Mouse (Mus musculus) limb, embryonic 14.5 days (tissue): ENCODE measurements around the gene 2310030G06Rik. TPM values are rescaled to one million over a fixed set of nuclear protein-coding genes. Genes with fewer than 3 reads are reported as not detected.

Experiments used
- ATAC-seq: fragments of 200-750 bp; cut with Nextera tagmentation; 2 replicates; pipeline ENCODE4 v1.8.0; 2017; ENCODE audit warnings: low read depth, moderate number of reproducible peaks, moderate TSS enrichment; ENCODE audit not compliant: low FRiP score
- DNase-seq: peaks from one replicate; pipeline ENCODE4 v3.0.0-alpha.2; 2015; ENCODE audit warnings: low spot score
- H3K27ac ChIP-seq: fragments of 300-500 bp; sonication (generic); replicated peaks from 2 replicates; pipeline ENCODE4 v1.5.1; 2014; ENCODE audit warnings: low read depth, mild to moderate bottlenecking, low read length, moderate library complexity, mixed read lengths
- H3K27me3 ChIP-seq: fragments of 300-500 bp; sonication (generic); 2 replicates; pipeline ENCODE4 v1.6.1; 2014; ENCODE audit warnings: low read length, mixed read lengths; ENCODE audit not compliant: control insufficient read depth, insufficient read depth
- H3K36me3 ChIP-seq: fragments of 300-500 bp; sonication (generic); 2 replicates; pipeline ENCODE4 v1.6.1; 2014; ENCODE audit warnings: mild to moderate bottlenecking, low read length, moderate library complexity, mixed read lengths; ENCODE audit not compliant: control insufficient read depth, insufficient read depth
- H3K4me1 ChIP-seq: fragments of 300-500 bp; sonication (generic); 2 replicates; pipeline ENCODE4 v1.6.1; 2014; ENCODE audit warnings: antibody characterized with exemption, low read length, mixed read lengths; ENCODE audit not compliant: control insufficient read depth, insufficient read depth
- H3K4me2 ChIP-seq: fragments of 300-500 bp; sonication (generic); replicated peaks from 2 replicates; pipeline ENCODE4 v1.6.1; 2014; ENCODE audit warnings: low read depth, mild to moderate bottlenecking, low read length, moderate library complexity; ENCODE audit not compliant: severe bottlenecking
- H3K4me3 ChIP-seq: fragments of 300-500 bp; sonication (generic); replicated peaks from 2 replicates; pipeline ENCODE4 v1.5.1; 2014; ENCODE audit warnings: low read length
- H3K9ac ChIP-seq: fragments of 300-500 bp; sonication (generic); 2 replicates; pipeline ENCODE4 v1.6.1; 2014; ENCODE audit warnings: mild to moderate bottlenecking, low read depth, low read length, moderate library complexity; ENCODE audit not compliant: severe bottlenecking
- H3K9me3 ChIP-seq: fragments of 300-500 bp; sonication (generic); 2 replicates; pipeline ENCODE4 v1.6.1; 2016; ENCODE audit warnings: low read length; ENCODE audit not compliant: control insufficient read depth
- POLR2A ChIP-seq: fragments of 200-500 bp; IDR thresholded peaks from 2 replicates; pipeline ENCODE4 v1.8.0; 2012; ENCODE audit warnings: inconsistent platforms, mild to moderate bottlenecking, moderate library complexity, borderline replicate concordance; ENCODE audit not compliant: insufficient read depth, insufficient read length; ENCODE audit errors: extremely low read depth
- WGBS: fragments of 180-500 bp; shearing (Covaris S2); extraction: QIAGEN DNeasy Blood & Tissue Kit; methylation state at CpG from one replicate; pipeline ENCODE4 v1.1.7; 2014; 5-methylcytosine and 5-hydroxymethylcytosine counted together
- polyA plus RNA-seq, 2 experiments: library from polyadenylated mRNA; depleted of rRNA in 1 of 2; stranded (reverse) in 1 of 2; unstranded in 1 of 2; fragments of >200 nt; fragmentation: Nextera tagmentation in 1 of 2; extraction: Ambion mirVana in 1 of 2; gene quantifications; 2 replicates each; pipeline versions ENCODE4 v1.2.1 to v1.2.3; 2012 to 2014

2310030G06Rik gene
- polyA plus RNA-seq, 2 experiments = 4.9 to 5.4 TPM

- no peak overlapping the region for H3K4me3 ChIP-seq
- TF ChIP-seq POLR2A = no peak
- H3K4me2 ChIP-seq = no peak overlapping the region; the same call in 1 of the 2 replicates
- no peak for ATAC-seq
- H3K9ac ChIP-seq = no peak overlapping the region
- H3K27me3 ChIP-seq = no peaks in the 10 kb centered on the region
- H3K36me3 ChIP-seq = peaks cover 23% of the 10 kb centered on the region
- no peak overlapping the region for H3K27ac ChIP-seq
- DNase-seq = peak; percentile 45
- peaks cover 8% of the 10 kb centered on the region for H3K4me1 ChIP-seq
- H3K9me3 ChIP-seq = no peaks in the 10 kb centered on the region
- WGBS = 25% methylated on average over 10 of the region's 10 CpGs
Measured at GRCm38 (mm10) chr9:50693631-50694030, 52.7 kb downstream of the 2310030G06Rik start.

GRCm38 (mm10) chr9:50692626-50693580 is 53.4 kb downstream of the 2310030G06Rik start:
- ATAC-seq (no peak), DNase-seq (no peak)
- Histone ChIP-seq H3K36me3 (peaks cover 24% of the 10 kb centered on the region), H3K9ac (no peak overlapping the region), H3K4me1 (peaks cover 3% of the 10 kb centered on the region), H3K27me3 (no peaks in the 10 kb centered on the region), H3K4me2 (no peak overlapping the region), H3K4me3 (no peak overlapping the region), H3K27ac (no peak overlapping the region), H3K9me3 (no peaks in the 10 kb centered on the region)
- 29% methylated on average over 13 of the region's 13 CpGs for WGBS
- TF ChIP-seq POLR2A = no peak

Other genes with a start within 250 kb of the 2310030G06Rik start
- 49.3 and 64.3 TPM in 2 replicates for gene Pts, start 217.8 kb downstream of the 2310030G06Rik start, polyA plus RNA-seq (2012; rRNA removed)
- gene Pts, start 217.8 kb downstream of the 2310030G06Rik start, polyA plus RNA-seq (2014; fragmentation: Nextera tagmentation; extraction: Ambion mirVana) = 64.2 and 72.3 TPM in 2 replicates
- 2.2 and 2.4 TPM in 2 replicates for gene Il18, start 191.7 kb downstream of the 2310030G06Rik start, polyA plus RNA-seq (2012; rRNA removed)
- 2.4 and 2.9 TPM in 2 replicates for gene Il18, start 191.7 kb downstream of the 2310030G06Rik start, polyA plus RNA-seq (2014; fragmentation: Nextera tagmentation; extraction: Ambion mirVana)
- 0.09 and 0.26 TPM in 2 replicates for gene Bco2, start 191.4 kb downstream of the 2310030G06Rik start, polyA plus RNA-seq (2012; rRNA removed)
- 0.12 and 0.14 TPM in 2 replicates for gene Bco2, start 191.4 kb downstream of the 2310030G06Rik start, polyA plus RNA-seq (2014; fragmentation: Nextera tagmentation; extraction: Ambion mirVana)
- gene Tex12, start 185.2 kb downstream of the 2310030G06Rik start, polyA plus RNA-seq (2012; rRNA removed) = not detected in 2 replicates
- not detected in 2 replicates for gene Tex12, start 185.2 kb downstream of the 2310030G06Rik start, polyA plus RNA-seq (2014; fragmentation: Nextera tagmentation; extraction: Ambion mirVana)
- 170 and 197 TPM in 2 replicates for gene Sdhd, start 142.7 kb downstream of the 2310030G06Rik start, polyA plus RNA-seq (2012; rRNA removed)
- gene Sdhd, start 142.7 kb downstream of the 2310030G06Rik start, polyA plus RNA-seq (2014; fragmentation: Nextera tagmentation; extraction: Ambion mirVana) = 258 and 266 TPM in 2 replicates
- gene Timm8b, start 142.6 kb downstream of the 2310030G06Rik start, polyA plus RNA-seq (2012; rRNA removed) = 145 and 238 TPM in 2 replicates
- 239 and 244 TPM in 2 replicates for gene Timm8b, start 142.6 kb downstream of the 2310030G06Rik start, polyA plus RNA-seq (2014; fragmentation: Nextera tagmentation; extraction: Ambion mirVana)
- gene Pih1d2, start 129.2 kb downstream of the 2310030G06Rik start, polyA plus RNA-seq (2012; rRNA removed) = 2.2 and 2.3 TPM in 2 replicates
- 2.5 and 3.2 TPM in 2 replicates for gene Pih1d2, start 129.2 kb downstream of the 2310030G06Rik start, polyA plus RNA-seq (2014; fragmentation: Nextera tagmentation; extraction: Ambion mirVana)
- gene Nkapd1, start 129.1 kb downstream of the 2310030G06Rik start, polyA plus RNA-seq (2012; rRNA removed) = 18.1 and 20.4 TPM in 2 replicates
- gene Nkapd1, start 129.1 kb downstream of the 2310030G06Rik start, polyA plus RNA-seq (2014; fragmentation: Nextera tagmentation; extraction: Ambion mirVana) = 27.7 and 27.8 TPM in 2 replicates
- gene Dlat, start 86.8 kb downstream of the 2310030G06Rik start, polyA plus RNA-seq (2012; rRNA removed) = 24.3 and 30.4 TPM in 2 replicates
- 49.5 and 57.3 TPM in 2 replicates for gene Dlat, start 86.8 kb downstream of the 2310030G06Rik start, polyA plus RNA-seq (2014; fragmentation: Nextera tagmentation; extraction: Ambion mirVana)
- 16.4 and 17.5 TPM in 2 replicates for gene Dixdc1, start 7.0 kb downstream of the 2310030G06Rik start, polyA plus RNA-seq (2012; rRNA removed)
- gene Dixdc1, start 7.0 kb downstream of the 2310030G06Rik start, polyA plus RNA-seq (2014; fragmentation: Nextera tagmentation; extraction: Ambion mirVana) = 16.1 and 18.9 TPM in 2 replicates
- 78.2 and 80.7 TPM in 2 replicates for gene Cryab, start 4.8 kb upstream of the 2310030G06Rik start, polyA plus RNA-seq (2012; rRNA removed)
- gene Cryab, start 4.8 kb upstream of the 2310030G06Rik start, polyA plus RNA-seq (2014; fragmentation: Nextera tagmentation; extraction: Ambion mirVana) = 87.2 and 117 TPM in 2 replicates
- 53.0 and 61.6 TPM in 2 replicates for gene Hspb2, start 5.8 kb upstream of the 2310030G06Rik start, polyA plus RNA-seq (2012; rRNA removed)
- gene Hspb2, start 5.8 kb upstream of the 2310030G06Rik start, polyA plus RNA-seq (2014; fragmentation: Nextera tagmentation; extraction: Ambion mirVana) = 47.8 and 78.7 TPM in 2 replicates
- gene Fdxacb1, start 21.7 kb upstream of the 2310030G06Rik start, polyA plus RNA-seq (2012; rRNA removed) = 7.4 and 7.7 TPM in 2 replicates
- gene Fdxacb1, start 21.7 kb upstream of the 2310030G06Rik start, polyA plus RNA-seq (2014; fragmentation: Nextera tagmentation; extraction: Ambion mirVana) = 10.6 and 10.8 TPM in 2 replicates
- gene Alg9, start 28.5 kb upstream of the 2310030G06Rik start, polyA plus RNA-seq (2012; rRNA removed) = 33.2 and 41.9 TPM in 2 replicates
- 35.8 and 35.9 TPM in 2 replicates for gene Alg9, start 28.5 kb upstream of the 2310030G06Rik start, polyA plus RNA-seq (2014; fragmentation: Nextera tagmentation; extraction: Ambion mirVana)
- 27.1 and 27.6 TPM in 2 replicates for gene 1110032A03Rik, start 29.0 kb upstream of the 2310030G06Rik start, polyA plus RNA-seq (2012; rRNA removed)
- gene 1110032A03Rik, start 29.0 kb upstream of the 2310030G06Rik start, polyA plus RNA-seq (2014; fragmentation: Nextera tagmentation; extraction: Ambion mirVana) = 25.5 and 29.5 TPM in 2 replicates
- gene Ppp2r1b, start 98.8 kb upstream of the 2310030G06Rik start, polyA plus RNA-seq (2012; rRNA removed) = 25.2 and 27.3 TPM in 2 replicates
- 51.0 and 53.8 TPM in 2 replicates for gene Ppp2r1b, start 98.8 kb upstream of the 2310030G06Rik start, polyA plus RNA-seq (2014; fragmentation: Nextera tagmentation; extraction: Ambion mirVana)